Mouse (Mus musculus) midbrain, postnatal 0 days (tissue): Measurements from ENCODE around the gene E4f1. TPM values are rescaled to one million over a fixed set of nuclear protein-coding genes. Genes with fewer than 3 reads are reported as not detected.
A peak's percentile ranks its signal among the peaks of the same experiment; 100 is the strongest.

Source experiments
- ATAC-seq: fragments of 200-750 bp; cut with Nextera tagmentation; 2 replicates; pipeline ENCODE4 v1.8.0; 2017; ENCODE audit warnings: moderate number of reproducible peaks, mild to moderate bottlenecking, moderate TSS enrichment, moderate library complexity; ENCODE audit not compliant: low FRiP score
- DNase-seq: peaks from one replicate; pipeline ENCODE4 v3.0.0-alpha.2; 2015; ENCODE audit warnings: low spot score
- H3K27ac ChIP-seq: fragments of 300-500 bp; sonication (generic); 2 replicates; pipeline ENCODE4 v1.5.1; 2014; ENCODE audit warnings: low read depth, mild to moderate bottlenecking, low read length, mixed read lengths
- H3K27me3 ChIP-seq: fragments of 300-500 bp; sonication (generic); 2 replicates; pipeline ENCODE4 v1.6.1; 2014; ENCODE audit warnings: low read length, control low read depth, mixed read lengths; ENCODE audit not compliant: insufficient read depth
- H3K36me3 ChIP-seq: fragments of 300-500 bp; sonication (generic); 2 replicates; pipeline ENCODE4 v1.6.1; 2014; ENCODE audit warnings: low read length, control low read depth, mixed read lengths; ENCODE audit not compliant: insufficient read depth
- H3K4me1 ChIP-seq: fragments of 300-500 bp; sonication (generic); 2 replicates; pipeline ENCODE4 v1.6.1; 2014; ENCODE audit warnings: mild to moderate bottlenecking, control low read depth, antibody characterized with exemption, low read length, mixed read lengths; ENCODE audit not compliant: insufficient read depth
- H3K4me2 ChIP-seq: fragments of 300-500 bp; sonication (generic); 2 replicates; pipeline ENCODE4 v1.6.1; 2014; ENCODE audit warnings: low read depth, mild to moderate bottlenecking, low read length, mixed read lengths; ENCODE audit not compliant: poor library complexity, severe bottlenecking
- H3K4me3 ChIP-seq: fragments of 300-500 bp; sonication (generic); 2 replicates; pipeline ENCODE4 v1.5.1; 2014; ENCODE audit warnings: low read depth, mild to moderate bottlenecking, low read length, moderate library complexity
- H3K9ac ChIP-seq: fragments of 300-500 bp; sonication (generic); replicated peaks from 2 replicates; pipeline ENCODE4 v1.6.1; 2014; ENCODE audit warnings: mild to moderate bottlenecking, low read length, moderate library complexity, mixed read lengths; ENCODE audit not compliant: poor library complexity, severe bottlenecking
- H3K9me3 ChIP-seq: fragments of 300-500 bp; sonication (generic); 2 replicates; pipeline ENCODE4 v1.6.1; 2016; ENCODE audit warnings: low read length, control low read depth
- CTCF ChIP-seq: IDR thresholded peaks from 2 replicates; pipeline ENCODE4 v1.5.1; 2016; ENCODE audit warnings: antibody characterized with exemption, mild to moderate bottlenecking
- WGBS: fragments of 180-500 bp; shearing (Covaris S2); extraction: QIAGEN DNeasy Blood & Tissue Kit; methylation state at CpG from one replicate; pipeline ENCODE4 v1.1.7; 2014; 5-methylcytosine and 5-hydroxymethylcytosine counted together
- polyA plus RNA-seq: library from polyadenylated mRNA; unstranded; fragments of >200 nt; fragmentation: Nextera tagmentation; extraction: Ambion mirVana; gene quantifications from 2 replicates; pipeline ENCODE4 v1.2.1, GENCODE M21; 2015
- total RNA-seq: library from RNA; depleted of rRNA; stranded (reverse); fragments of >200 nt; gene quantifications from 2 replicates; pipeline ENCODE4 v1.2.3, GENCODE M21; 2014

E4f1 gene
- total and polyA plus RNA-seq, 2 experiments from 2014 or later, result 30.6 to 35.1 TPM

DNA sequence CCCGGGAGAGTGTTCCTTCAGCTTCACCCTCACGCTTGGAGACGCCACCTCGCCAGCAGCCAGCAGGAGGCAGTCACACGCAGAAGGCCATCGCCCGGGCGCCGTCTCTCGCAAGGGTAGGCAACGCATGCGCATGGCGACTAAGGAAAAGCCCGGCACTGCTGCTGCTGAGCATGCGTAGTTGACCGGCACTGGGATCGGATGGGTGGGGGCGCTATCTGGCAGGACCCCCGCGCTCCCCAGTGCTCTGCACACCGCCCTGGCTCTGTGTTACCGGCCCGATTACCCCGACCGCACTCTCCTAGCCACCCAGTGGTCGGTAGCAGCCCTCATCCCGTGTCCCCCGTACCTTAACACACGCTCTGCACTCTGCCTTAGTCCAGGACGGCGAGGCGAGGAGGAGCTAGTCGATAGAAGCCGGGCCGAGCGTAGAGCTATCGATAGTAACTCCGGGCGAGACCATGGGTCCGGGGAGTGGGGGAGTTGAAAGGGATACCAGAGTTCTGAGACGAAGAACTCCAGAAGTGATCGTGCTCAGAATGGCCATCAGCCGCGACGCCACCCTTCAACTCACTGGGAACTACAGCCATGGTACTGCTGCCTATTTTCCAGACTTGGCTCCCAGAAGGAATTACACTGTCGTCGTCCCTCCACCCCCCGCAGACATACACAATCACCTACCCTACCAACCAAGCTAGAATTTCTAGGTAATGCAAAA is 8.7 kb upstream of the E4f1 start, which contains the start of gene Mlst8:
Gene Mlst8, minus strand, starts transcription at position 416 of the 718 bp plus-strand sequence.
- peak; percentile 97 for DNase-seq
- TF ChIP-seq CTCF, result peak; percentile 92
- no peaks in the 10 kb centered on the region for H3K27me3 ChIP-seq
- H3K36me3 ChIP-seq, result peaks cover 34% of the 10 kb centered on the region
- H3K4me2 ChIP-seq, result peak within 1 kb of the TSS; percentile 77
- H3K4me1 ChIP-seq, result peaks cover 6% of the 10 kb centered on the region
- peak within 1 kb of the TSS; percentile 89 for H3K27ac ChIP-seq
- ATAC-seq, result peak; percentile 91
- H3K9ac ChIP-seq, result peak within 1 kb of the TSS; percentile 69
- 1% methylated on average over 48 of the region's 48 CpGs for WGBS
- H3K4me3 ChIP-seq, result peak within 1 kb of the TSS; percentile 56
- H3K9me3 ChIP-seq, result no peaks in the 10 kb centered on the region

DNA sequence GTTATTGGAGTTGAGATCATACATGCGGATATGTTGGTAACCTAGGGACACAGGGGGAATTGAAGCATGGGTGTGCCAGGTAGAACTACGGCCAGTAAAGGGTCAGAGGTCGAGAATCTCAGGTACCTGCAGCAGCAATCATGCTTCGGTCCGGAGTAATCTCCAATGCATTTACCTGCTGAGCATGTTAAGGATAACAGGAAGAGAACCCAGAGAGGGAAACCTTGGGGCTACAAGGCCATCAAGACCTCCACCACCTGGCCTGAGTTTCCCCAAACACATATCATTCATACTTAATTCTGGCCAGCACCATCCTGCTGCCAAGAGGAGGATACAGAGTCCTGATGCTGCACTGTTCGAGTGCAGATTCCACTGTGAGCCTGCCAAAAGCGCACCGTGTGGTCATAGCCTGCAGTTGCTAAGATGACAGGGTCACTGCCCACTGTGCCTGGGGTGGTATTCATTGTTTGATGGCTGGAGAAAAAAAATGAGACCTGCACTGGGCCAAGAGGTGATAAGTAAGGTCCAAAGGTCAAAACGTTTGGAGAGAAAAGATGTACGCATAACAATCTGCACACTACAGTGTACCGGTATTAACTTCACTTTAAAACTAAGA is 8.0 kb upstream of the E4f1 start:
- Histone ChIP-seq H3K4me2 (peak overlapping the region; percentile 77), H3K36me3 (peaks cover 35% of the 10 kb centered on the region), H3K9ac (peak overlapping the region; percentile 69), H3K27ac (peak overlapping the region; percentile 32; the same call in 1 of the 2 replicates), H3K4me1 (peaks cover 6% of the 10 kb centered on the region), H3K27me3 (no peaks in the 10 kb centered on the region), H3K4me3 (peak overlapping the region; percentile 56), H3K9me3 (no peaks in the 10 kb centered on the region)
- no peak for ATAC-seq
- no peak for TF ChIP-seq CTCF
- no peak for DNase-seq
- WGBS, result 50% methylated on average over 11 of the region's 11 CpGs

DNA sequence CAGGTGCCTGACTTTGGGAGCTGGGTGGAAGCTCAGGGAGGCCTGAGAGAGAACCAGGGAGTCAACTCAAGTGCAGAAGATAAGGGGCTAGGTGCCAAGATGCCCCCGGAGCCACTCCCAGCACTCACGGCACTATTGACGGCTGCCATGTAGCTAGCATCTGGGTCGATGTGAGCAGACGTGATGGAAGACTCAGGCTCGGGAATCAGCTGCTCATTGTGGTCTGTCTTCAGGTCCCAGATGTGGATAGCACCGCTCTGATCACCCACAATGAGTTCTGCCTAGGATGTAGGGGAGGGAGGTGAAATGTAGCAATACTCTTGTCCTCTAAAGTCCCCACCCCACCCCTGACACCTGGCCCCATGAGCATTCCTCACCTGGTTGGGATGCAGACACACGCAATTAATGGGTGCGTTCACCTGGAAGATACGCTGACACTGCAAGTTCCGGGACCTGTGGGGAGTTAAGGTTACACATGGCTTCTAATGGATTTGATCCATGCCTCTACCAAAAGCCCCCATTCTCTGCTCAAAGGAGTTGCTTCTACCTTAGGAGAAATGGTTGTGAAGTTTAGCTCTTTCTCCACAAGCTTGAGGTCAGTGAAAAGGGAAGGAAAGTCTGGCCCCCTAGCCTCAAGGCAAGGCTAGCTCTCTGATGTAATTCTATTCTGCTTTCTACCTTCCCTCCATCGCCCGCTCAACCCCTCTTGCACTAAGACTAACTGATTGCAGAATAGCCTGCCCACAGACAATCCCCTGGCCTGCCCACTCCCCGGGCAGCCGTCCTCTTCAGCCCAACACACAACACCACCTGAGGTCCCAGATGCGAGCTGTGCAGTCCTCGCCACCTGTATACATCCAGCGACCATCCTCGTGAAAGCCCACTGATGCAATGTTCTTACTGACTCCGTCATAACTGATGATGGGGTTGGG is 7.2 kb upstream of the E4f1 start:
- Histone ChIP-seq H3K9me3 (no peaks in the 10 kb centered on the region), H3K27me3 (no peaks in the 10 kb centered on the region), H3K4me1 (peaks cover 12% of the 10 kb centered on the region), H3K9ac (peak overlapping the region; percentile 69; the same call in 1 of the 2 replicates), H3K4me2 (peak overlapping the region; percentile 77), H3K27ac (no peak overlapping the region), H3K4me3 (0 out of 2 replicates have a peak overlapping the region, but pooled peaks have one; percentile 56), H3K36me3 (peaks cover 35% of the 10 kb centered on the region)
- ATAC-seq (no peak), DNase-seq (no peak)
- WGBS, result 92% methylated on average over 20 of the region's 20 CpGs
- no peak for TF ChIP-seq CTCF

DNA sequence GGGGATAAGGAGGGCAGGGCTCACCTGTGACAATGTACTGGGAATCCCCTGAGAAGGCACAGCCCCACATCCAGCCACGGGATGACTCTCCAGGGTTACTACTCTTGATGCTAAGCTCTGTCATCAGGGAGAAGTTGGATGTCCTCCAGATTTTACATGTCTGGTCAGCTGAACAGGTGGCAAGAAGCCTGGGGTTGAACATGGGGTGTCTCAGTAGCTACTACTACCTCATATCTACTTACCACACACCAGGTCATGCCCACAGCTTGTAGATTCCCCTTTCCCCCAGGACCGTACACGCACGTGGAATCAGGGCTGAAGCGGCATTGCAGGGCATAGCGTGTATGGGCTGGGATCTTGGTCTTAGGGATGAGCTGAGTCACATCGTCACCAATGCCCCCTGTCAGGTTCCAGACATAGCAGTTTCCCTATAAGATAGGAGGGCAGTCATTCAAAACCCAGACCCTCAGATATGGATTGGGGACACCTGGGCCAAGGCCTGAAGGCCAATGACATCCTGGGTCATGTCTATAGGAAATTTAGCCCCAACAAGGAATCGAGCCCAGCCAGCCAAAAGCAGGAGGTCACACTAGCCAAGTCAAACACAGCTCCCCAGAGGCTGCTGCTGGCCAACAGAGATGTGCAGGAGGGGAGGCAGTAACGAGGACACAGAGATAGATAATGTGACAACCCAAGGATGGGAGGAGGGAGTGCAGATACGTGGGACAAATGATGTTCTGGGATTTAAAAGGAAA is 6.1 kb upstream of the E4f1 start:
- Histone ChIP-seq H3K27me3 (no peaks in the 10 kb centered on the region), H3K9me3 (no peaks in the 10 kb centered on the region), H3K9ac (no peak overlapping the region), H3K4me1 (peaks cover 20% of the 10 kb centered on the region), H3K4me3 (no peak overlapping the region), H3K27ac (no peak overlapping the region), H3K36me3 (peaks cover 35% of the 10 kb centered on the region), H3K4me2 (no peak overlapping the region)
- DNase-seq (no peak), ATAC-seq (no peak)
- WGBS, result 92% methylated on average over 10 of the region's 10 CpGs
- TF ChIP-seq CTCF, result no peak

DNA sequence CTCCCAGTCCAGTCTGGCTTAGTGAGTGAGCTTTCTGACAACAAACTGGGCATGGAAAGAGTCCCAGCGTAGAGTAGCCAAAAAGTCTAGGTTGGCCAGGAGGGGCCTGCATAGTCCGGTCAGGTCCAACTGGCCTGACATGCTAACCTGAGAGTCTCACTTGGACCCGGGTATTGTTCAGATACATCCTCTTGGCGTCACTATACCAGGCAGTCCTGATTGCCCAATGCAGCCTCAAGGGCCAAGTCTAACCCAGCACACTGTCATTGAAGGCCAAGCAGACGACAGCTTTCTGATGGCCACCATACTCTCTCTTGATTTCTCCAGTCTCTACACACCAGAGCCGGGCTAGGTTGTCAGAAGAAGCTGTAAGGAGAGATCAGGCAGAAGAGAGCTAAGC is 5.5 kb upstream of the E4f1 start:
- no peaks in the 10 kb centered on the region for H3K27me3 ChIP-seq
- H3K9me3 ChIP-seq, result no peaks in the 10 kb centered on the region
- peaks cover 35% of the 10 kb centered on the region for H3K36me3 ChIP-seq
- 93% methylated on average over 6 of the region's 6 CpGs for WGBS
- H3K27ac ChIP-seq, result no peak overlapping the region
- no peak overlapping the region for H3K9ac ChIP-seq
- no peak for TF ChIP-seq CTCF
- H3K4me2 ChIP-seq, result no peak overlapping the region
- no peak for ATAC-seq
- no peak for DNase-seq
- H3K4me3 ChIP-seq, result no peak overlapping the region
- H3K4me1 ChIP-seq, result peaks cover 20% of the 10 kb centered on the region
